Mouse (Mus musculus) C2C12 (cell line): ENCODE measurements around the gene Susd3.

Experiments used
- MAX ChIP-seq: IDR thresholded peaks from one replicate; pipeline ENCODE4 v1.6.1; 2011; ENCODE audit warnings: mild to moderate bottlenecking, control low read depth
- MYOG ChIP-seq: IDR thresholded peaks from one replicate; pipeline ENCODE4 v1.6.1; 2011; ENCODE audit not compliant: control insufficient read depth, insufficient read length; ENCODE audit errors: extremely low read depth

GRCm38 (mm10) chr13:49196211-49196610, 52.3 kb downstream of the Susd3 start:
- TF ChIP-seq MAX: no peak
- TF ChIP-seq MYOG: no peak
